Mouse (Mus musculus) T-helper 2 cell (primary cell): Measurements from ENCODE around the gene Galr3.
"Not testable (repeated sequence)": the region's sequence is repeated elsewhere in the genome, so short reads cannot be mapped to it uniquely, and the experiment has no call there.

Experiments used
- in situ Hi-C: fragments of 300-600 bp; cut with MboI, MseI; formaldehyde crosslinking; loops from one replicate; pipeline ENCODE4 v1.15.1; 2025; ENCODE audit warnings: high pct_unique_total_duplicates

Gene Galr3

DNA sequence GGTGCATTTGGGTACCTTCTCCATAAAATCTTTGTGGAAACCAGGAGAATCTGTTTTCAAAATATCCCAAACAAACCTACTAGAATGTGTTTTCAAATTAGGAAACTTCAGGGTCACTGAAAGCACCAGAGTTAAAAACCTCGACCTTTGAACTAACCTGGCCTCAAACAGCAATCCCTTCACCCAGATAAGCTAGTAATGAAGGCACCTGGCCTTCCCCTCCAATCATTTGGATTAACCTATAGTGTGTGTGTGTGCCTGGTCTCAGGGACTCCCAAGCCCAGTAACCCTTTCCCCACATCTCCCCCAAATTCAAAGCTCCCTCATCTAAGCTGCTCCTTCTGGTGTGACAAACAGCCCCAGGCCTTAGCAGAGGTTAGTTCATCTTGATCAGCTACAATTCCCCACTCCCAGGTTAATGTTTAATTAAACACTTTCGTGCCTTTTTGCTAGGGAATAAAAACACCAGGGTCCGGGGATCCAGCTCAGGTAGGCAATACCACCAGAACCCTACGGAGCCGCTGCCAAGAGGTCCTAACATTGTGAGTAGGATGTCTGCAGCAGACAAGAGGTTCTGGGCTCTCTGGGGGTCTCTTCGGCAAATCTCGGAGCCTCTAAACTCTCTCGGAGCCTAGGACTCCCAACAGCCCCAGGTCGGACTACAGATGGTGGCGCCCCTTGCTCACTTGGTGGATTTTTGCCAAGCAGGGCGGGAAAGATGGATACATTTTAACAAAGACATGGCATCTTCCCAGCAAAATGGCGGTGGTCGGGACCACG lies 15.0 kb upstream of the Galr3 start:
- in situ Hi-C loops = no loop called here

GRCm38 (mm10) chr15:79027291-79028205 lies 14.1 kb upstream of the Galr3 start:
- in situ Hi-C loops = no loop called here

GRCm38 (mm10) chr15:79028237-79028738 lies 13.4 kb upstream of the Galr3 start, which contains the start of gene H1f0:
Gene H1f0 (plus strand): TSS chr15:79028450.
- in situ Hi-C loops = no loop called here

DNA sequence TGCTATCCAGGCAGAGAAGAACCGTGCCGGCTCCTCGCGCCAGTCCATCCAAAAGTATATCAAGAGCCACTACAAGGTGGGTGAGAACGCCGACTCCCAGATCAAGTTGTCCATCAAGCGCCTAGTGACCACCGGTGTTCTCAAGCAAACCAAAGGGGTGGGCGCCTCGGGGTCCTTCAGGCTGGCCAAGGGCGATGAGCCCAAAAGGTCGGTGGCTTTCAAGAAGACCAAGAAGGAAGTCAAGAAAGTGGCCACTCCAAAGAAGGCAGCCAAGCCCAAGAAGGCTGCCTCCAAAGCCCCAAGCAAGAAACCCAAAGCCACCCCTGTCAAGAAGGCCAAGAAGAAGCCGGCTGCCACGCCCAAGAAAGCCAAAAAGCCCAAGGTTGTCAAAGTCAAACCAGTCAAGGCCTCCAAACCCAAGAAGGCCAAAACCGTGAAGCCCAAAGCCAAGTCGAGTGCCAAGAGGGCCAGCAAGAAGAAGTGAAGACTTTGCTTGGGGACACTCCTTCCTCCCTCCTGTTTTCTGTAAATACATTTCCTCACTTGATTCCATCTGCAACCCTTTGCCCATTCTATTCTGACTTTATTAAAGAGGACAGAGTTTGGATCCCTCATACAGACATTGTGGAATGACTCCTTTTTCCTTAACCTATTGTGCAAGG lies 12.7 kb upstream of the Galr3 start:
- in situ Hi-C loops = no loop called here

GRCm38 (mm10) chr15:79029519-79030241 lies 12.0 kb upstream of the Galr3 start:
- in situ Hi-C loops = no loop called here

DNA sequence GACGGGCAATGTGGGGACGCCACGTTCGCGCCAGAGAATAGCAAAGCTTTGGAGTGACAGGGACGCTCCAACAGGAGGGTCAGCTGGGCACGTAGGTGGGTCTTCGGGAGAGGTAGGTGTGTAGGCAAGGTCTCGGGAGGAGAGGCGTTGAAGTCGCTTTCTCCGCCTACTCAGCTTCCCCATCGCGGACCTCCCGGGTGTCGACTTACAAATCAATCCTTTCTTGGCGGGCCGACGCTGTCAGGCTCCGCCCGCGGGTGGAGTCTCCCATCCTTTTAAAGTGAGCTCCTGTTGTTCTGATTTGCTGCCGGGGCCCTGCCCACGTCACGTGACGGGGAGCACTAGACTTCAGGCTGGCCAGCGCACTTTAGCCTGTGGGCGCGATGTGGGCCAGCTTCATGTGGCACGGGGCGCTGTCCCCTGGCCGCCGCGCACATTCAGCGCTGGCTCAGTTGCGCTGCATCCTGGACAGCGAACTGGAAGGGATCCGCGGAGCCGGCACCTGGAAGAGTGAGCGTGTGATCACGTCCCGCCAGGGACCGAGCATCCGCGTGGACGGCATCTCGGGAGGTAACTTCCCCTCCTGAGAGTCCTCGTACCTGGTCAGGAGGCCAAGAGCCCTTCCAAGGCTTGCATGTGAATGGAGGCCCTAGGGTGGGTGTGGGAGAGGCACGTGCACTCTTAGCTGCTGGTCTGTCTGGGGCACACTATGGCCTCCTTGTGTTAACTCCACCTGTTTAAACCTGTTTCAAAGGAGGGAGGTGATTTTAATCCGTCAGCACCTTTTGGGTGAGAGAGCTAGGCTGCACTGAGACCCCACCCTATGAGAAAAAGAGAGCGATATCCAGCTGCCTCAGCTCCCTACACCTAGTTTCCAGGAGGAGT lies 10.9 kb upstream of the Galr3 start:
- in situ Hi-C loops = no loop called here

- in situ Hi-C loops = not testable (repeated sequence)
Measured at GRCm38 (mm10) chr15:79031908-79032307, 9.8 kb upstream of the Galr3 start.

DNA sequence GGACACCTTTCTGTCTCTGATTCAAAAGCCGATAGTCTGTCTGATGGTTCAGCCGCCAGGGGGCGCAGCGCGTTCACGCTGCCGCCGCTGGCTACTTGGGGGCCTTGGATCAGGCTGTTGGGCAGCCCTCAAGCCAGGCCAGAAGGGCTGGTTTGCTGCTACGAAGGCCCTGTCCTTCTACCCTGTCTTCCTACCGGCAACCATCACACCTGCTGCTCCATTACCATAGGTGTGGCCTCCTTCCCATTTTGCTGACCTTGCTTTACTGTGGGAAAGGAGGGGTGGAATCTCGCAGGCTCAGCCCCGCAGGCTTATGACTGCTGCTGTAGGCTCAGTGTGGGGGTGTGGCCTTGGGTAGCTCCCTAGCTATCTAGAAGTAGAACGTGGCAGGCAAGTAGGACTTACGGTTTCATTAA lies 3.8 kb upstream of the Galr3 start:
- in situ Hi-C loops = no loop called here

- in situ Hi-C loops = no loop called here
Measured at GRCm38 (mm10) chr15:79038331-79038730, 3.4 kb upstream of the Galr3 start.

DNA sequence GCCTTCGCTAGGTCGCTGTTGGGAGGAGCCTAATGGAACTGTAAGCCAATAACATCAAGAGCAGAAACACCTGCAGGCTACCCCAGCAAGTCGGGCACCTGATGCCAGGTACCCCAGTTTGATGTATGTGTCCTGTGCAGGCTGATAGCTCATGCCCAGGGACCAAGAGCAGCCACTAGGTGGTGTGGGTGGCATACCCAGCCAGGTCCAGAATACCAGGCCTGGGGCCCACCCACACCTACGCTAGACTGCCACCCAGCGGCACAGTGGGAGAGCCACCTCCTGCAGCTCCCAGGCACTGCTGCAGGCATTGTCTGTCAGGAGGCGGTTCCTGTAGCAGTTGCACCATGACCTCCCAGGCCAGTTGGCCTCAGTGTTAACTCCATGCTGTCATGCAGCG lies 2.8 kb upstream of the Galr3 start:
- in situ Hi-C loops = no loop called here

- in situ Hi-C loops = no loop called here
Measured at GRCm38 (mm10) chr15:79040501-79041416, 926 bp upstream of the Galr3 start.

- in situ Hi-C loops = no loop called here
Measured at GRCm38 (mm10) chr15:79042721-79043491, 1.2 kb downstream of the Galr3 start.

DNA sequence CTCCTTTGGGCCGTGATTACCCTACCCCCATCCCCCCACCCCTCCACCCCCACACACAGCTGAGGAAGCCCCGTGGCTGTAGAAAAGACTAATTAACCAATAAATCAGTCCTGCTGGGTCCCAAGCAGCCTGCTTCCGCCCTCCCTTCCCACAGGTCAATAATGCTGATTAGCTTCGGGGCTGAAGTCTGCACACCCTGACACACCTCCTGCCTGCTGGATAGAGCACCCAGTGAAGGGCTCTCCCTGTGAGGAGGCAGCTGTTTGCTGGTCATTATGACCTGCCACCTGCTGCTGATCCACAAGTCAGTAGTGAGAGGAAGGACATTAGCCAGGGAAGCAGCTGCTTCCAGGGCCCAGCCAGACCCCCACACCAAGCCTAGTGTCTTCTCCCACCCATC lies 3.2 kb downstream of the Galr3 start:
- in situ Hi-C loops = no loop called here

- in situ Hi-C loops = no loop called here
Measured at GRCm38 (mm10) chr15:79048186-79048585, 6.5 kb downstream of the Galr3 start.

GRCm38 (mm10) chr15:79050160-79050845 lies 8.6 kb downstream of the Galr3 start:
- in situ Hi-C loops = no loop called here

DNA sequence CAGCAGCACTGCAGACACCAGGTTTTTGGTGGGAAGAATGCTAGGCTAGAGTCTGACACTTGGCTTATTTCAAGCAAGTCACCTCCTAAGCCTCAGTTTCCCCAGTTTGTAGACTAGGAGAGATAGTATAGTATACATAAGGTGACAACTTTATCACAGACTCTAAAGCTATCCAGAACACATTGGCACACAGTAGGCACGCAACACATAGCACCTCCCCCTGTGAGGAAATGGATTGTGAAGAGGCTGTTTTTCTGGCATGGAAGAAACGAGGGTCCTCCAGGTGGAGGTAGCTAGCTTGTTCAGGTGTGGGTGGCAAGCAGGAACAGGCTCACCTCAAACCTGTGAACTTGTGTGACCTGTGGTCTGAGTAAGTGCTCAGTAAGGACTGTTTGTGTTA lies 9.3 kb downstream of the Galr3 start:
- in situ Hi-C loops = no loop called here

GRCm38 (mm10) chr15:79051461-79052360 lies 10.0 kb downstream of the Galr3 start:
- in situ Hi-C loops = no loop called here
